Mouse (Mus musculus) gastrocnemius, postnatal 14 days (tissue): ENCODE measurements around the gene Pigl. TPM values are rescaled to one million over a fixed set of nuclear protein-coding genes. Genes with fewer than 3 reads are reported as not detected.
A peak's percentile ranks its signal among the peaks of the same experiment; 100 is the strongest.
"Not testable (repeated sequence)": the region's sequence is repeated elsewhere in the genome, so short reads cannot be mapped to it uniquely, and the experiment has no call there.

Experiments used
- DNase-seq: peaks from one replicate; pipeline ENCODE4 v3.0.0; 2021; ENCODE audit warnings: mixed read lengths
- intact Hi-C: fragments of 180-260 bp; cut with DNase I; formaldehyde crosslinking; loops from one replicate; pipeline ENCODE4 v1.15.1; 2025; ENCODE audit warnings: low total_unique reads
- total RNA-seq, 2 experiments: library from RNA; stranded (reverse); gene quantifications; 2 replicates each; pipeline ENCODE4 v1.2.3; 2021

Gene Pigl
- total RNA-seq, 2 experiments from 2014 or later = 2.7 to 3.0 TPM

DNA sequence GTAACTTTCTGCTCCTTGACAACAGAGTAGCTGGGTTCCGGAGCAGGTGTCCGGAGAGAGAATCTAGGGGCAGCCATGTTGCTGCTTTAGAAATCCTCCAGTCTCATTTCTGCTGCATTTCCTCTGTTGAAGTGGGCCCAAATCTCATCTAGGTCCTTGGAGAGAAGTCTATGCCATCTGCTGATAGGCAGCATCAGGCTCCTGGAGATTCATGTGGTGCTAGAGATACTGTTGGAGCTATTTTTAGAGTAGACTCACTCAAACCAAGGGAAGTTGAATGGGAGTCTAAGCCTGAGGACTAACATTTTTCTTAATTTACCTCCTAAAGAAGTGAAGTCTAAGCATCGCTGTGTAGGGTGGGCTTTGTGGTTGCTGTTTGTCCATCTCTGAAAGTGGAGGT is 6.4 kb downstream of the Pigl start:
- intact Hi-C loops = loop anchor here (5.0 kb wide), 1 partner anchor 33 kb away; no protein-coding TSS in a partner anchor
- no peak for DNase-seq

DNA sequence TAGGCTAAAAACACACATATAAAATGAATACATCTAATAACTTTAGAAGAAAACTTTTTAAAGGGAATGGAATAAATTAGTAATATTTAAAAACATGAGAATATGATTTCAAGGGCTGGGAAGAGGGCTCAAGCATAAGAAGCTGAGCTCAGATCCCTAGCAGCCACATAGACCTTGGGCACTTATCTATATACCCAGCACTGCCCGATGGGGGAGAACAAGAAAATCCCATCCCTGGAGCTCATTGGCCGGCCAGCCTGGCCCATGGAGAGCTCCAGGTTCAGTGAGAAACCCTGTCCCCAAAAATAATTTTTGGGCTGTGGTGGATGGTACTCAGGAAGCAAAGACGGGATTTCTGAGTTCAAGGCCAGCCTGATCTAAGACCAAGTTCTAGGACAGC is 7.6 kb downstream of the Pigl start:
- no peak for DNase-seq

DNA sequence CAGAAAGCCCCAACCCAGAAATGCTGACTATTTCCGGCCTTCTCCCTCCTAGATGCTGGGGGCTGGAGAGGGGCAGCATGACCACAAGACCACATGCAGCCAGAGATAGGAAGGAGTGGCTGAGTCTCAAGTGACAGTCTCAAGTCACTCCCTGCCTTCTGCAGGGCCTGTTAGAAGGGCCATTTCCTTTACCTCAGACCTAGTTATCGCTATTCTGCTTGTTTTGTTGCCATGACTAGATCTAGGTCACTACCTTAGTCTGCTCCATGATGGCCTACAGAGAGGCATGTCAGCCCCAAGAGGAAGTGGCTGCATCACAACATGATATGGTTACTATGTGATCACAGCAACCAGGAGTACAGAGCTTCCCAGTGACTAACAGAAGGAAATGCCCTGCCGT is 8.3 kb downstream of the Pigl start:
- intact Hi-C loops = no loop called here

More for the DNA sequence above, 7.6 kb downstream of the Pigl start:
- intact Hi-C loops = no loop called here

DNA sequence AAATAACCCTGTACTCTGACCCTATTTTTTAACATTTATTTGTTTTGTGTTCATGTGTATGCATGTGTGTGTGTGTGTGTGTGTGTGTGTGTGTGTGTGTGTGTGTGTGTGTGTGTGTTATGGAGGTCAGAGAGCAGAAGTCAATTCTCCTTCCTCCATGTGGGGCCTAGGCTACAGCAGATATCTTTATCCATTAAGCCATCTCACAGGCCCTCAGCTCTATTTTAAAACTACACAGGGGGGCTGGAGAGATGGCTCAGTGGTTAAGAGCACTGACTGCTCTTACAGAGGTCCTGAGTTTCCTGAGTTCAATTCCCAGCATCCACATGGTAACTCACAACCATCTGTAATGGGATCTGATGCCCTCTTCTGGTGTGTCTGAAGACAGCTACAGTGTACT is 9.0 kb downstream of the Pigl start:
- DNase-seq, intact Hi-C loops: not testable (repeated sequence)

More for the DNA sequence above, 8.3 kb downstream of the Pigl start:
- DNase-seq = no peak

DNA sequence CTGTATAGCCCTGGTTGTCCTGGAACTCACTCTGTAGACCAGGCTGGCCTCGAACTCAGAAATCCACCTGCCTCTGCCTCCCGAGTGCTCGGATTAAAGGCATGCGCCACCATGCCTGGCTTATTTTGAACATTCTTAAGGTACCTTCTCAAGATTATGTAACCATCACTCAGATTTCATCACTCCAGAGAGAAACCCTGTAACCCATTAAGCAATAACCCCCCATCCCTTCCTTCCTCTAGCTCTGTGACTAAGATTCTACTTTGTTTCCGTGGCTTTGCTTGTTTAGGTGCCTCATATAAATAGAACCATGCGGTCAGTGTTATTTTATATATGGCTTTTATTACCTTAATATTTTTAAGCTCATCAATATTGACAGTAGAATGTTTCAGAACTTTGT is 12.2 kb downstream of the Pigl start:
- DNase-seq = no peak
- intact Hi-C loops = no loop called here

DNA sequence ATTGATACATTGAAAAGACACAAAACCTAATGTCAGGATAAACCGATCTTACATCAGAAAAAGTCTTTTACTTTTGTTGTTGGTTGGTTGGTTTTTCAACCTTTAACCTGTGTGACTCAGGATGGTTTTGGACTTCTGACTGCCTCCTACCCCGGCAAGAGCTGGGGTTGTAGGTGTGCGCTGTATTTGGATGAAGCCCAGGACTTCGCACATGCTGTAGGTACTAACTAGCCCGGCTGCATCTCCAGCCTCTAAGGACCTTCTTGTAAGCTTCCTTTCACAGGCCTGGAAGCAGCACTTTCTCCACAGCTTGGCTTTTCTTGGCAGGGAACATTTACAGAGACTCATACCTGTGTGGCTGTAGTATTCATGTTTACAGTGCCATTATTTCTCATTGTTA is 15.3 kb downstream of the Pigl start:
- DNase-seq = no peak
- intact Hi-C loops = no loop called here

DNA sequence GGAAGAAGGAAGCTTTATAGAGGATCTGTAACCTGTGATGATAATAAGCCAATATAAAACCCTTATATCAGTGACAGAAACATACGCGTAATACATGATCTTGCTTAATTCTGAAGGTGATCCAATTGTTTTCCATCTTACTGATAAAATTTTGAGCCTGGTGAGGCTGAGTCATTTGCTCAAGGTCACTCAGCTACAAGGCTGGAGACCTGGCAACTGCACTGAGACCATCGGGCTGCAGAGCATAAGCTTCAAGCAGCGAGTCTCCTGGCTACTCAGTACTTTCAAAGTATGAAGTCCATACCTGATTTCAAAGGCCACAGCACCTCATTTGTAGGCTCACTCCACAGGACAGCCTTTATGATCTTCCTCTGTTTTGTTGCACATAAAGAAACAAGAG is 17.9 kb downstream of the Pigl start:
- intact Hi-C loops = no loop called here
- DNase-seq = no peak

DNA sequence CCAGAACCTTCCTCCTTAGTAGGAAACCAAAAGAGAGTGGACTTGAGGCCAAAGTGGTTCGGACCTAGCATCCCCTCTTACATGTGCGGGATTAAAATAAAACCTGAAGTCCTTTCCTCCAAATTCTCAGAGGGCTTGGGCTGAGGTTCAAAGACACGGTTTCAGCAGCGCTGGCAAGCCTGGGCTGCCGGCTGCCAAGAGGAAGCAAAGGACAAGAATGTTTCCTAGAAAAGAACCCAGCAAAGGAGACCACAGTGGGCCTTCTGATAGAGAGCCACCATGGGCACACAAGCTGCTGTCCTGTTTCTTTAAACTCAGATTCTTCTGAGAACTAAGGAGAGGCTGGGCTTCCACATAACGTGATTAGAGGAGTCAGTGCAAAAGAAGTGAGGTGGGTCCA is 20.7 kb downstream of the Pigl start:
- DNase-seq = no peak
- intact Hi-C loops = no loop called here

DNA sequence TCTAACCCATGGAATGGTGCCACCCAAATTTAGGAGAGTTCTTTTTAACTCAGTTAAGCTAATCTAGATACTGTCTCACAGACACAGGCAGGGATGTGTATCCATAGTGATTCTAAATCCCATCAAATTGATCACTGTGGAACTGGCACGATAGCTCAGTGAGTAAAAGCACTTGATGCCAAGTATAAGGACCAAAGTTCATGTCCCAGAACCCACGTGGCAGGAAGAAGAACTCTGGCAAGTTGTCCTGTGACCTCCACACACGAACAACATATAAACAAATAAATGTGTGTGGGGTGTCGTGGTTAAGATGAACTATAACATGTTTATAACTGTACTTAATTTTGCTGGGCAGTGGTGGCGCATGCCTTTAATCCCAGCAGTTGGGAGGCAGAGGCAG is 21.3 kb downstream of the Pigl start:
- DNase-seq = no peak
- intact Hi-C loops = no loop called here

DNA sequence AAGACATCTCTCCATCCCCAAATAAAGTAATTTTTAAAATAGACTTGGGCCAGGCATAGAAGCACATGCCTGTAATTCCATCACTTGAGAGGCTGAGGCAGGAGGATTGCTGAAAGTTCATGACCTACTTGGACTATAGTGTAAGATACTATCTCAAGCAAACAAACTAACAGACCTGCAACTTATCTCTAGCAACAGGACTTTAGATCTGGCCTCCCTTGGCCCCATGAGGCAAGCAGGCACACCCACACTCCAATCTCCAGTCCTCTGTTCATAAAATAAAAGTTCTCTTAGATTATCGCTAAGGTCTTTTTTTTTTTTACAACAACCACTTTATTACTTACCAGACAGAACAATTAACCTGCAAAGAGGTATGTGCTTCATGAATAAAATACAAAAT is 28.7 kb downstream of the Pigl start:
- intact Hi-C loops = no loop called here
- DNase-seq = no peak

DNA sequence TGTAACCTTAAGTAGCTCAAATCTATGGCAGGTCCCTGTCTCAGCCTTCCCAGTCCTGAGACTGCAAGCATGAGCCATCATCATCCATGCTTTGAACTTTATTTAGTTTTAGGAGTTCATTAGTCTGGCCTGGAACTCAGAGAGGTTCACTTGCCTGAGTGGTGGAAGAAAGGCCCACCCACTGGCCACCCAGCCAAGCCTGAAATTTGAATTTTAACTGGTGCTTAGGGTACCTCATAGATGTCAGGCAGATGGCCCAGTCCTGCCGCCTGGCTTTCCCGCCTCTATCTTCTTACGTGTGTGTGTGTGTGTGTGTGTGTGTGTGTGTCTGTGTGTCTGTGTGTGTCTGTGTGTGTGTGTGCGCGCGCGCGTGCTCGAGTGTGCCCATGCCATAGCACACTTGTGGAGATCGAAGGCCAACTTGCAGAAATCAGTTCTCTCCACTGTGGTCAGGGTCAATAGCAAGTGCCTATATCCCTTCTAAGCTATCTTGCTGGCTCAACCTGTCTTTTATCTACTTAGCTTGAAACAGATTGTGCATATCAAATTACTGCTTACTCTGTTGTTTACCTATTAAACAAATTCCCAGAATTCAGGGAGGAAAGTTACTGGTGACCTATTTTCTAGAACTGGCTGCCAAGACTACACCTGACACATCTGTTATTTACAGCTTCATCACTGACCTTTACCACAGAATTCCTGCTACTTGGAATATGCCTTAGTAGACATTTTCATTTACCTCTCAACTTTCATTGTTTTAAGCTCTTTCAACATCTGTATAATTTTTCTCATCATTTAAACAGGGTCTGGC is 29.5 kb downstream of the Pigl start:
- no peak for DNase-seq
- intact Hi-C loops = no loop called here

DNA sequence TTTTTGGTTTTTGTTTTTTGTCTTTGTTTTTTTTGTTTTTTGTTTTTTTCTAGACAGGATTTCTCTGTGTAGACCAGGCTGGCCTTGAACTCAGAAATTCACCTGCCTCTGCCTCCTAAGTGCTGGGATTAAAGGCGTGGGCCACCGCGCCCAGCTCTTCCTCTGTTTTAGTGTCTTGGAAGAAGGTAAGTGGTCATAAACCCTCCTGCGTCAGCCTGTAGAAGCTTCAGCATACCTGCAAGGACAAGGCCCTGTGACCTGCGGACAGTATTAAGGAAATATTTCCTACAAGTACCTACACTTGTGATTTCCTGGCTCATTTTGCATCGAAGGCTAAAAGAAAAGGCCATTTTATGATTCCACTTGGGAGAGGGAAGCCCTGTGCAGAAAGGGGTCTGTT is 35.4 kb downstream of the Pigl start:
- DNase-seq = no peak
- intact Hi-C loops = no loop called here

DNA sequence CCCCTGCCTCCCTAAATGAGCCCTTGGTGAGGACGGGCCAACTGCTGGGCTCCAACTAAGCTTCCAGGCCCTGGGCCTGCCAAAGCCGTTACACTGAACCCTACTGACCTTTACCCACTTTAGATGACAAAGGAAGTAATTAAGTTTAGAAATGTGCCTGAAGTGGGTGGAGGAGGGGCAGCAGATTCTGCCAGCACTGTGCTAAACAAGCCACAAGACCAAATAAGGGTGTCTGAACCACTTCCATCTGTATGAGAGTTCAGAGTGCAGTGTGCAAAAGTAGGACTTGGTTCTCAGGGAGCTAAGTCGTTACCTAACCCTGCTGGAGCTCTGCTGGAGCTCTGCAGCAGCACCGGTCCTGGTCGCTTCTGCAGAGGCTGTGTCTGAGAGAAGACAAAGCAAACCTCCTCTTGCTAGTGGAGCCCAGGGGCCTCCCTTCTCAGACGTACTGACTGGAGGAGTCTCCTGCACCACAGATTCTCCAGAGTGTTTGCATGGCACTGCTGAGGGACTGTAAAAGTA is 36.6 kb downstream of the Pigl start:
- intact Hi-C loops = loop anchor here (5.0 kb wide), 1 partner anchor 33 kb away; no protein-coding TSS in a partner anchor
- peak; percentile 29 for DNase-seq

DNA sequence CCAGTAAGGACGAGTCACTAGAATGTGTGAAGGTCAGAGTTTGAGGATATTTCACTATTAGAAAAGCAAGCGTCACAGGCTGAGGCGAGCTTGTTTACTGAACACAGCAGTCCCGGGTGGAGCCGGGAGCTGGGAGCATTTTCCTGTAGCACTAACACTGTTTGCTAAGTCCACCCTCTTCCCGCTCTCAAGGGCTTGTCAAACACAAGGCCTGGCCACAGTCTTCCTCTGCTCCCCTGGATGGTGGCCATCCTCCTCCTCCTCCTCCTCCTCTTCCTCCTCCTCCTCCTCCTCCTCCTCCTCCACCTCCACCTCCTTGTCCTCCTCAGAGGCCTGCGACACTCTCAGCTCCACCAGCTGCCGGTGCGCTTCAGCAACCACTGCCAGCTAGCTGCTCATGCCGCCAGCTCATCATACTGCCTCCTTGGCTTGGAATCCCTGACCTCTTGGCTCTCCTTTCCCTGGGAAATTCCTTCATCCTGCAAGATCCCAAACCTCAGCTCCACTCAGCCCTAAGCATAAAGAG is 37.1 kb downstream of the Pigl start:
- intact Hi-C loops = loop anchor here (5.0 kb wide), 1 partner anchor 33 kb away; no protein-coding TSS in a partner anchor
- DNase-seq = peak; percentile 46

DNA sequence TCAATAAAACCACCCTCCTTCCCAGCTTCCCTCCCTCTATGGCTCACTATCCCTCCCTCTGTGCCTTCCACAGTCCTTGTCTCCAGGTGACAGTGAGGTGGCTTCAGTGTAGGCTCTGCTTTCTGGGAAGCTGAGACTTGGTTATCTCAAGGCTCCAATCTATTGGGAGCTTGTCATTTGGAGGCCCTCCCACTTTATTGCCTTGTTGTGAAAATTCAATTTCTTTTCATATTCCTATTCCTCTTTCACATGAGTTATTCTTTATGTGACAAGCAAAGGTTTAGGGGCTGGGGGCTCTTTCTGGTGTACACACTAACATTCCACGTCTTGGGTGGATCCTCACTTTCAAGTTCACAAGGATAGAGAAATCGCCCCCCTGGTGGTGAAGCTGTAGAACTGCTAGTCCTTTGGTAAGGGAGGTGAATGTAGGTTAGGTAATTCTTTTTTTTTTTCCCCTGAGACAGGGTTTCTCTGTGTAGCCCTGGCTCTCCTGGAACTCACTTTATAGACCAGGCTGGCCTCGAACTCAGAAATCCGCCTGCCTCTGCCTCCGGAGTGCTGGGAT is 38.0 kb downstream of the Pigl start:
- intact Hi-C loops = loop anchor here (5.0 kb wide), 1 partner anchor 34 kb away; no protein-coding TSS in a partner anchor
- DNase-seq = peak; percentile 20

DNA sequence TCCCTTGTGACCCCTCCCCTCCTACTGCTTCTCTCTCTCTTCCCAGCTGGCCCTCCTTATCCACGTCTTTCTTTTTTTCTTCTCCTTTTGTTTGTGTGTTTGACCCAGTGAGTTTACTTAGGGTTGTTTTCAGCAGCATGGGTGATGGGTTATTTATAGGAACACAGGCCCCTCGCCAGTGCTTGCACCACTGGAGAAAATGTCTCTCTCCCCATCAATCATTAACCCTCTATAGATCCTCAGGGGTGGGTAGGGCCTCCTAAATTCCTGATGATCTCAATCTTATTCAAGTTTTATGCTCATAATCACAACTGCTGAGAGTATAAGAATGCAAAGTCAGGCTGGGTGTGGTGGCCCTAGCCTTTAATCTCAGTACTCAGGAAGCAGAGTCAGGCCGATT is 38.9 kb downstream of the Pigl start:
- intact Hi-C loops = loop anchor here (5.0 kb wide), 1 partner anchor 35 kb away; no protein-coding TSS in a partner anchor
- no peak for DNase-seq

DNA sequence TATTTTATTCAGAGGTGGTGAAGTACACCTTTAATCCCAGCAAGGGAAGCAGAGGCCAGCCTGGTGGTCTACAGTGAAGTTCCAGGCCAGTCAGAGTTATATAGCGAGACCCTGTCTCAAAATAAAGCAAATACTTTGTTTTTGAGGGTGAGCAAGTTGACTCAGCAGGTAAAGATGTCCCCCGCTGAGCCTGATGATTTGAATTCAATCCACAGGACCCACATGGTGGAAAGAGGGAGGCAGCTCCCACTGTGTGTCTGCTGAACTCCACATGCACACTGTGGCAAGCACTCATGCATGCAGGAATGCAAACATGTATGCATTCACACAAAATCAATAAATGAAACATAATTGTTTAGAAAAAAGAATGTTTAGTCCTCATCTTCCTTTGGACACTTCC is 40.5 kb downstream of the Pigl start:
- intact Hi-C loops = loop anchor here (5.0 kb wide), 1 partner anchor 37 kb away; no protein-coding TSS in a partner anchor

DNA sequence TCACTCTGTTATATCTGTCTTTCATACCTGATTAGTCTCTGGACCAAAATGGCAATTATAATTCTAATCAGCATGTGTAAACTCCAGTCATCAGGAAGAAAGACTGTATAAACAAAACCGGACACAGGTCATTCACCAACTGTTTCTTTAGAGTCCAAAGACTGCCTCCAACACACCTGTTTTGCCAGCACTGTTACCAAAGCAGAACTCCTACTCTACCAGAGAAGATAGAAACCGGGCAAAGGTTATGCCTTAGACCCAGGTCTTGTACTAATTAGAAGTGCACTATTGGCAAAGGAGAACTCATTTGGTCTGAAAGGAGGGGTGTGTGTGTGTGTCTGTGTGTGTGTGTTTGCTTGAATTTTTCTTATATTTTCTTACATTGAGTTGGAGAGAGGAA is 42.3 kb downstream of the Pigl start:
- intact Hi-C loops = no loop called here
- DNase-seq = no peak

More for the DNA sequence above, 40.5 kb downstream of the Pigl start:
- no peak for DNase-seq

DNA sequence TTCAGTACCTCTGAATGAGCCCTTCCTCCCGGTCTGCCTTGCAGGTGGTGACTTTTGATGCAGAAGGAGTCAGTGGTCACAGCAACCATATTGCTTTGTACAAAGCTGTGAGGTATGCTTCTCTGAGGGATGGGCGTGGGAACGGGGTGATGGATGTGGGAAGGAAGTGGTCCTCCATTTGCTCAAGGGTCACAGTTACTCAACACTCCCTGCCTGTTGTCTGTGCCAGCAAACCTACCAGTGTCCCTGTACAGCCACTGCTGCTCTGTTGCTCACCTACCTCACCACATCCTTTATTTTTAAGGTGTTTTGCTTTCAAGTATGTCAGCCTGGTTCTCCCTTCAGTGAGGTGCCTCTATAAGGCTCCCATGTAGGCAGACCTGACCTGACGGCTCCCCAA is 49.4 kb downstream of the Pigl start:
- no peak for DNase-seq
- intact Hi-C loops = no loop called here

DNA sequence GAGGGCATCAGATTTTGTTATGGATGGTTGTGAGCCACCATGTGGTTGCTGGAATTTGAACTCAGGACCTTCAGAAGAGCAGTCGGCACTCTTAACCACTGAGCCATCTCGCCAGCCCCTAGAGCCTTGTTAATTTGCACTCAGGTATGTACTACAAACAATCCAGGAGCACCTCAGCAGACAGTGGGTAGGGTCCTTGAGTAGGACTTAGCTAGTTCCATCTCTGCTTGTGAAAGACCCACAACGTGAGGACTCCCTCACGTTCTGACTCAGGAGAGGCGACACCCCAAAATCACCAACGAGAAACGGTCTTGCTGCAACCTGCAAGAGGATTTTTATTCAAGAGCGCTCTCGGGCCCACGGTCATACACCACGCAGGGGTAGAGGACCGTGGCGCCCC is 50.1 kb downstream of the Pigl start:
- intact Hi-C loops, DNase-seq: not testable (repeated sequence)
